Mouse (Mus musculus): ENCODE measurements around the gene Nt5c1a.

GRCm38 (mm10) chr4:123192336-123192735, 9.0 kb upstream of the Nt5c1a start:
- TF ChIP-seq CTCF (IDR thresholded peaks at IDR 0.05; ENCODE audit: control insufficient read depth, insufficient read depth, insufficient replicate concordance, low read depth, low read length) = no peak
- TF ChIP-seq POLR2A (IDR thresholded peaks at IDR 0.05; ENCODE audit: control insufficient read depth, low read depth, low read length) = no peak

Measured in testis, adult 2 months (tissue).